Mouse (Mus musculus) mature B cell (primary cell): ENCODE results near the gene Dlx6.

Experiments
- in situ Hi-C: fragments of 300-500 bp; cut with MboI; formaldehyde crosslinking; loops from 2 replicates; pipeline ENCODE4 v1.14.3; 2019

Dlx6 gene

DNA sequence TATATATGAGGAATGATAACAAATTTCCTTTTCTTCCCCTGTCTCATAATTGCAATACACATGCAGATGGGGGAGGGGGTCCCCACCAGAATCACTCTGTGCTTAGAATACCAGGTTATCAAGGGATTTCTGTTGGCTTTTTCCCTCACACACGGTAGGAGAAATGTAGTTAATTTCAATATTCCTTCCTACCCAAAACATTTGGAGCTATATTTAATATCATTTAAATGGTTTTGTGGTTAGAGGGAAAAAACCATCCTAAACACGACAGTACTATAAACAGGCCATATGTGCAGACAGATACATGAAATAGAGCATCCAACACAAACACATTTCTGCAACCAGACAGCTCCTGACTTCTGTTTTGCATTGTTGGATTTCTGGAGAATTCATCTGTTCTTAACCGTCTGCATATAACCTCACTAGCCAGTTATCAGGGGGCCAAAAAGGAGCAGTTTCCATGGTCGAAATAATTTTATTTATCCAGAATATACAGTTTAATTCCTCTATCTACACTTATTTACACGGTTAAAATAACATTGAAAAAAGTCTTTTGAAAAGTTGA lies 14.3 kb downstream of the Dlx6 start:
- in situ Hi-C loops: no loop called here

DNA sequence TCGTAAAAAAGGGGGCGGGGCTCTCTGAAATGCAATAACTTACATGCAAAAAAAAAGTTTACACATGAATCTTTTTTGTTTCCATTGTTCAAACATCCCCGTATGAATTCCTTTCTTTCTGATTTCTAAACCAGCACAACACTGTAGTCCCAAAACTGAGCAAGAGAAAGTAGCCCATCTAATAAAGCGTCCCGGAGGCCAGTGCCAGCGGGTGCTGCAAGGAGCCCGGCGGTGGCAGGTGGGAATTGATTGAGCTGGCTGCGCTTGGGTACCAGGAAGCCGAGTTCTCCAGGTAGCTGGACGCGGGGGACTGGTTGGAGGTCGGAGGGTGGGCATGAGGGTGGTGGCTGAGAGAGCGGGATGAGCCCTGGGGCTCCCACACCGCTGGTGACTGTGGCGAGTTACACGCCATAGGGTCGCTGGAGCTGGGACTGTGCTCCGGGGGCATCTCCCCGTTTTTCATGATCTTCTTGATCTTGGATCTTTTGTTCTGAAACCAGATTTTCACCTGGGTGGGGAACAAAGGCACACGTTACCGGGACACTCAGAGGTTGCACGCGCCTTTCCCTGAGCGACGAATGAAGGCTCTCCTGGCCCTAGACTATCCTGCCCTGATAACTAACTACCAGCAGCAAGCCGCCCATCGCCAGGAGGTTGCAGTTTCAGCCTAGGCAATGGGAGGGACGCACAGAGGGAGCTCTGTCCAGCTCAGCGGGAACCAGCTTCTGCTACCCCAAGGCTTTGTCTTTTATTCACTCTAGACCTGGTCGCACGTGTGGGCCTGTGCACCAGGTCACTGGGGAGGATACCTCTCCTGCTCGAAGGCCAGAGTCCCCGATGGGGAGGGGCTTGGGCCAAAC lies 15.1 kb downstream of the Dlx6 start:
- in situ Hi-C loops: no loop called here

DNA sequence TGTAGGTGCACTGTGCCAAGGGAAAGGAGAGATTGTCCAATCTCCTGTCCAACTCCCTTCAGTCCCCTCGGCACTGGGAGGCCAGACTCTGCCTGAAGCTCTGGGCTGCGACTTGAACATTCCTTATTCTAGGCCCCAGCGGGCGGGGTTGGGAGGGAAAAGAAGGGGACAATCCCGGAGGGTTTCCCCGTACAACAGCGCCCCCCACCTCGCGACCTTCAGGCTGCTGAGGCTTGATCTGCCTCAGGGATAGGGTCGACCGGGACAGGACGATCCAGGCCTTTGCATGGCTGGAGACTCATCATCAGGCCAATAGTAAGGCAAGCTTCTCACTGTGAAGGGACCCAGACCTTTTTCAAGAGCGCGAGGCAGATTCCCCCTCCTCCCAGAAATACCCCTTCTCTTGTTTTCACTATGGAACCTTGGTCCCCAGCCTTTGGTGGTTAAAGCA lies 15.7 kb downstream of the Dlx6 start:
- in situ Hi-C loops: no loop called here

DNA sequence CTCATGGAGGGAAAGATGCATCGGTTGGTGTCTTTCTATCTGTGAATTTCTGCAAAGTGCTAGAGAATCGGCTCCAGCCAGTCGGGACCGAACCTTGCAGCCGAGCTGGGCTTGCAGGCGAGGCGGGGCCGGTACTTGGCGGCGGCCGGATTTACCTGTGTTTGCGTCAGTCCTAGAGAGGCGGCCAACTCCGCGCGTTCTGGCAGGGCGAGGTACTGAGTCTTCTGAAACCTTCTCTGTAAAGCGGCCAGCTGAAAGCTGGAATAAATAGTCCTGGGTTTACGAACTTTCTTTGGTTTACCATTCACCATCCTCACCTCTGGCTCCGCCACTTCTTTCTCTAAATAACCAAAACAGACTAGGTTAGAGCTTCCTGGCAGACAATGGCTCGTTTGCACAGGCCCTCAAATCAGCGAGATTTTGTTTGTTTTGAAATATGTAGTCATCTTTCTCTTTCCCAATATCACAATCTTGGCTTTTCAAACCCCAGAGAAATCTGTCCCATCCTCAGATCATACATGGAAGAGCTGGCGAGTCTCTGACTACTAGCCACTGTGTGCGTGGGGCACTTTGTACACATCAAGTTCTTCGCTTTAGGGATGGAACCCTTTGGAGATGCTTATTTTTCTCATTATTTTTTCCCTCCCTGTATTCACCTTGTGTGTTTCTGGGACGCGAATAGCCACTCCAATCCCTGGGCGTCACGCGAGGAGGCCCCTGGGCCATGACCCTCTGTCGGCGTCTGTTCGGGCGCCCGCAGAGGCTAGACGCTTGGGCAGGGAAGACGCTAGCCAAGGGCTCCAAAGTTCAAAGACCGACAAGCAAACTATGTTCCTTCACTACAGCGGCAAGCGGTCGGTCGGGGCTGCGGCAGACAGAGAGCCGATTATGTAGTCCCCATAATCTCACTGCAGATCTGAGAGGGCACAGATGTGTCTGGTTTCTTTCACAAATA lies 16.5 kb downstream of the Dlx6 start:
- in situ Hi-C loops: no loop called here

DNA sequence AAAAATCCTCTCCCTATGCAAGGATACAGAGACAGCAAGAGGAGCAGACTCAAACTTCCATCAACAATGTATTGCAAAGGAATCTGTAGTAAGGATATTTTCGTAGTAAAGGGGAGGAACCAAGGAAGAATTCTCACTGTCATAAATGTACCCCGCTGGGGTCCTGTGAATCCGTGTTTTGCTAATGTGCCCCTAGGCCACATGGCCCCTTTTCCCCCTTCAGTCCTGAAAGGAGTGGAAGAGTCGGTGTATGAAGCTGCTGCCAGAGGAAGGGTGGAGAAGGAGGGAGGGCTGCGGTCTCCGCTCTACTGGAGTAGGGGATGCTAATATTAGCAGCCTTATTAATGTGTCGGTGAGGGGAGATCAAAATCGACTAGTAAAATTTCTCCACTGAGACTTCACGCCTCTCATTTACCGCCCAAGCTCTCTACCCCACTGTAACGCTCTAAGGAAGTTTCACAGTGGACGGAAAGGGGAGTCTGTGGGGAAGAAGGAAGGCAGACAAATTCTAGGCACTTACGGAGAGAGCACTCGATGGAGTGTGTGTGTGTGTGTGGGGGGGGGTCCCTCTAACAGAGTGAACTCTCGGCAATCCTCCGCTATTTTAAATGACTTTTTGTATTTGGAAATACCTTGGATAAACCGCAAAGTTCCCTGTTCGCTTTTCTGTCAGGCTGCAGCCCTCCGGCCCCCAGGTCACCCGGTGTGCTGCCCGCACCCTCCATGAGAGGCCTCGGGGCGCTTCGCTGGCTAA lies 17.4 kb downstream of the Dlx6 start:
- in situ Hi-C loops: no loop called here

DNA sequence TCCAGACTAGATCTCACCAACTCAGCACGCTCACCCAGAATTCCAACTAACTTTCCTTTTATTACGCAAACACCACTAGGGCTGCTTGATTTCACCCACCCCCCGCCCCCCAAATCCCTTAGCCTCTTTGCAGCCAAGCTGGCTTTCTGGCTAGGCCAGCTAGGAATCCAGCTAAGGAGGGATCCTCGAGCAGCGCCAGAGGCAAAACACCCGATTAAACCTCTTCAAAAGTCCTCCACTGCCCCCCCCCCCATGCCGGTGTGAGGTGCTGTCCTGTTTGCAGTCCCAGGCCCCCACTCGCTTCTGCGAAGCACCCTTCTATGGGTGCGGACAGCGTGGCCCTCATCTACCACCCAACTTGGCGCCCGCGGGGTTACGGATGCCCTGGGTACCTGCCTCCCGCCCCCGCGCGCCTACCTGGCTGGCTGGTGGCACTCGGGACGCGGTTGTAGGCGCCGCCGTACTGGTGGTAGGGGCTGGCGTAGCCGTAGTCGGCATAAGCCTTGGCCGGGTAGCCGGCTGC lies 18.0 kb downstream of the Dlx6 start:
- in situ Hi-C loops: no loop called here

DNA sequence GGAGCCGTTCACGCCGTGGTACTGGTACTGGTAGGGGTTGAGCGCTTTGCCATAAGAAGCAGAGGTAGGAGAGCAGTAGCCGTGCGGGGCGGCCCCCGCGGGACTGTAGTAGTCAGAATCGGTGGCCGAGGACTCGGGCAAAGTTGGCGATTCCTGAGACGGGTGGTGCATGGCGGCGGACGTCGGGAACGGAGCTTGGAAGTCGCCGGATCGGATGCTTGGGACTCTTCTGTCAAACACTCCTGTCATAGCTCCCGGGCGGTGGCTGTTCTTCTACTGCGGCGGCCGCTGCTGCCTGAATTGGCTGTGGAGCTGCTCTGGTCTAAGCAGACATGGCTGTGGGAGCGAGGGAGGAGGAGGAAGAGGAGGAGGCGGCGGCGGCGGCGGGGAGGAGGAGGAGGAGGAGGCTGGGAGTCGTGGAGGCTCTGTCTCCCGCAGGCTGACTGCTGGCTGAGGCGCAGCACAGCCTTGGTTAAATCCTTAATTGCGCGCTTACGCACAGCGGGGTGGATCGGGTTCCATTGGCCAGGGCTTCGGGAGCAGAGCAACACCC lies 18.6 kb downstream of the Dlx6 start, which contains the start of gene Dlx5:
Dlx5 (minus strand) TSS at position 448 of the 553 bp plus-strand sequence.
- in situ Hi-C loops: no loop called here

DNA sequence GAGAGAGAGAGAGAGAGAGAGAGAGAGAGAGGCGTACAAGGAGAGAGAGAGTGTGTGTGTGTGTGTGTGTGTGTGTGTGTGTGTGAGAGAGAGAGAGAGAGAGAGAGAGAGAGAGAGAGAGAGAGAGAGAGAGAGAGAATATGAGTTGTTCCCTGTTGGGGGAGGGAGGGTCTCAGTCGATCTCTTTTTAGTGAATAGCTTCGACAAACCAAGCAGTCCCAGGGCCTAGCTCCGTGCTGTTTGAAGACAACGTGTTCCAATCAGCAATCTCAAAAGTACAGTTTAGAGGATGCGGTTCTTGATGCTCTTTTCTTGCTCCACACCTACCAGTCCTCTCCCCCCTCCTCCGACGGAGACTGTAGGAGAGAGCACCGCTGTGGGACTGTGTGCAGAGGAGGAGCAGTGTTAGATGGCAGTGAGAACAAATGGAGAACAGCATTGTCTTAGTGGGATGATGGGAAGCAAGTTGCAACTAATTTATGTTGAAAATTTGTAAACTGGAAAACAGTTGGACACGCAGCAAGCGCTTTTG lies 19.2 kb downstream of the Dlx6 start:
- in situ Hi-C loops: no loop called here

DNA sequence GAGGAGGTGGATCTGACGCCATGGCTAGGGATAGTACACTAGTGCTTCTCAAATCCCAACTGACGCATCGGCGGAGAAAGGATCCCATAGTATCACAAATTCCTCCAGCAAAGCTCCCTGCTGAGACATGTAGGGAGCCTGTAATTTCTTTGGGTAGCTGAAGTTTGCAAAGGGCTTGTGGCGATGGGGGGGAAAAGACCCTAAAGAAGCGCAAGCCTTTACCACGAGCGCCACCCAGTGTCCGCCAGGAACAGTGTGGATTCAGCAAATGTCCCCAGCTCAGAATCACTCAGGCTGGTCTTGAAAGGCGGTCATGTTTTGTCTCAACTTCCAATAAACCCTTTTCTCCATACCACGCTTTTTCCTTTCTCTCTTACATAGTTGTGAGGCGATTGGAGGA lies 21.8 kb downstream of the Dlx6 start:
- in situ Hi-C loops: no loop called here

DNA sequence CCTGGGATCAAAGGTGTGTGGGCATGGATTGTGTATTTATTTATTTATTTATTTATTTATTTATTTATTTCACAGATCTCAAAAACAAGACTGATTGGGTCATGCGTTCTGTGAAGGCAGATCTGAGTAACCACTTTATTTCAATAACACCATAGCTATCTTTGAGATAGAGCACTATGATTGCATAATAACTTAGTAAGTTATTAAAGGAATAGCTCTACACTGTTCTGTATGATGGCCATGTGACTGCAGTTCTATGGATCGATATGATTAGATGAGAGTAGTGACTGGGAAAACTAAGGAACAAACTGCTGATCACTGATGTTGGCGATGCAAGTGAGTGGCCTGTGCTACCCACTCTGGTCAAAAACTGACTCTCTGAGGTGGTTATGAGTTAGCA lies 23.1 kb downstream of the Dlx6 start:
- in situ Hi-C loops: no loop called here

DNA sequence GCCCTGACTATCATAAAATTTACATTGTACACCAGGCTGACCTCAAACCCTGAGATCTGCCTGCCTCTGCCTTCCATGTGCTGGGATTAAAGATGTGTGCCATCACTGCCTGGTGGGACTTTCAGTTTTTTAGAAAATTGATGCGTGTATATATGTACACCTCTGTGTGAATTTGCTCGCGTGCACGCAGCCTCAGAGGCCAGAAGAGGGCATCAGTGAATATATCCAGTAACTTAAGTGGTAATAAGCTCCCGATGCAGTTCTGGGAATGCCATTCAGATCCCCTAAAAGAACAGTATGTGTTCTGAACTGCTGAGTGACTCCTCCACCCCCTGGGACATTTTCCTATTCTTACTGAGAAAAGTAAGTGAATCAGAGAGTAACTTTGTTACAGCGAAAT lies 26.9 kb downstream of the Dlx6 start:
- in situ Hi-C loops: no loop called here

DNA sequence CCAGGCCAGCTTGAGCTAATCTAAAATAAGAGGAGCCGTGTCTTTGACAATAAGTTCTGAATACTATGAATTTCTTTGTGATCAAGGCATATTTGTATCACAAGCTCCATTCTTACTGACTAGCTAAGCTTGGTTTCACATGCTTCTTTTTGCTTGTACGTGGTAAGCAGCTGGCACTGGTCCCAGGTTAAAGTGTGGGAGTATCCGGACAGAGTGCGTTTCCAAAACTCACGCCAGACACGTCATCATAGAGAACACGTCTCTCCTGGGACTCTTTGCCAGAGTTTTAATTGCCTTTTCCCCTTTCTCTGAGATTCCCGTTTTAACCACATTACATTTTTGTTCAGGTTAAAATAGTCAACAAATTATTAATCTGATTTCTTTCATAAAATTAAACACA lies 46.5 kb downstream of the Dlx6 start:
- in situ Hi-C loops: no loop called here

DNA sequence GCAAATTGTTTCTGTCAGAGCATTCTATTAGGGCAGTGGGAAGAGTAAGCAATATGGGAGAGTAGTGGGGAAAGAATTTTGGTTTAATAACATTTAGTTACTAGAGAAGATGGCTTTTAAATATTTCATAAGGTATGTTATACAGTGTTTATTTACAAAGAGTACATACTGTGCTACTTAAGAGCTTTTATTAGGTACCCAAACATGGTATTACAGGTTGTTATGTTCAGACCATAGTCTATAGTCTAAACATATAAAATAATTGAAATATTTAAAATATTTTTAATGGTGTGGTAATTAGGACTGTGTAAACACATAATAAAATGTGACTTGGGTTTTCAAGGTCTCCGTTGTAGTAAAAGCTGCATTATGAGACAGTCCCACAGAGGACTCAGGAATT lies 51.2 kb downstream of the Dlx6 start:
- in situ Hi-C loops: no loop called here

DNA sequence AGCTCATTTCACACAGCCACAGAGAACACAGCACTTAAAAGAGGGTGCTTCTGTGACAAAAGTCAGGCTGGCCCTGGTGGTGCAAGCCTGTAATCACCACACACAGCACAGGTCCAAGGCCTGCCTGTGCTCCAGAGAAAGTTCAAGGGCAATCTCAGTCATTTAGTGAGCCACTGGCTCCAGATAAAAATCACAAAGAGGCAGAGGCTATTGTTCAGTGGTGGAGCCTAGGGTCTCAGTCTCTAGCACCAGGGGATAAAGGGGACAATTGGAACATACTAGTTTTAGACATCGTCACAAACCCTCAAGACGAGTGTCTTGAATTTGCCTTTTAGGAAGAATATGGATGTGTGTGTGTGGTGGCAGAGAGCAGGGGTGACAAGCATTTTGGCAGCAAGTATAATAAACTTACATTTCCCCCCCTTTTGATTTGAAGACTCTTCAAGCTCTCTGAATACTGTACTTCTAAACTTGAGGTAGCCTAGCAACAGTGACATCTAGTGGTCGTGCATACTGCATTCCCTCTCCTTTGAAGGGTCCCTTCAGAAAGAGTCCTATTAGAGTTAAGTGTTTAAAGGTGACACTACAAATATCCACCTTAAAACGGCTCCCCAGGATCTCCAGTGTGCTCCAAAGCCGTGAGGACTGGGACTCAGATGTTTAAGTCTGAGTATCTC lies 51.9 kb downstream of the Dlx6 start:
- in situ Hi-C loops: no loop called here

DNA sequence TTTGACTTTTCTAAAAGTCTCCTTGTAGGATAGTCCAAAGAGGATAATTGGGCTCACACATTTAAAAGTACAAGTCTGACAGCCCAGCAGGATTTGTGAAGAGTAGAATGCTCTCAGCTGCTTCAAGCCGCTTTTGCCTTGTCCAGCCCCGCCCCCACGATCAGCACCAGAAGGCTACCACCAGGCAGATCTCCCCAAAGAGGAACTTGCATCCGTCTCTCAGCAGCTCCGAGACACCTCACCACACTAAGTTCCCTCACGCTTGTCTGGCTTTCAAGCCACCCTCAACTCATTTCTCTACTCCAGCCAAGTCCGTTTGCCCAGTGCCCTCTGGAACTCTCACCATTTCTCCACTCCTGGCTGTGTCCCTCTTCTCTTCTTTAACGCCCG lies 52.4 kb downstream of the Dlx6 start:
- in situ Hi-C loops: no loop called here

DNA sequence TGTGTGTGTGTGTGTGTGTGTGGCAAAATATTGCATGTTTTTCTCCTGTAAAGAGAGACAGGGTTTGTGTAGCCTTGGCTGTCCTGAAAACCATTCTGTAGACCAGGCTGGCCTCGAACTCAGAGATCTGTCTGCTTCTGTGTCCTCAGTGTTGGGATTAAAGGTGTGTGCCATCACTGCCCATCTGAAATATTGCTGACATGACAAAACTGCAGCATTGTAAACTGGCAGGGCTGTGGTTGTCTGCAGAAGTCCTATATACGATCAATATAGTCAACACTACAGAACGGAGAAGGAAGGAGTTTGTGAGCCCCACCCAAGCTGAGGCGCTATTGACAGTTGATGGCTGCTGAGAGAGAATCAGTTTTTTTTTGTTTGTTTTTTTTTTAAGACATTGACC lies 54.2 kb downstream of the Dlx6 start:
- in situ Hi-C loops: no loop called here
